Mouse (Mus musculus) stomach, adult 2 months (tissue): Measurements from ENCODE around the gene Camk2n1. TPM values are rescaled to one million over a fixed set of nuclear protein-coding genes. Genes with fewer than 3 reads are reported as not detected.

Experiments used
- polyA plus RNA-seq: library from polyadenylated mRNA; depleted of rRNA; stranded (reverse); fragments of >200 nt; gene quantifications from 2 replicates; pipeline ENCODE4 v1.2.3, GENCODE M21; 2012; rRNA removed

Camk2n1 gene
- polyA plus RNA-seq, result 13.0 and 22.3 TPM in 2 replicates

GRCm38 (mm10) chr4:138453753-138454570 lies at the start of gene Camk2n1:
TSS of gene Camk2n1 (plus strand) at chr4:138454314.

GRCm38 (mm10) chr4:138434347-138435316 lies 19.5 kb upstream of the Camk2n1 start, which contains the start of gene Mul1:
TSS of gene Mul1 (plus strand) at chr4:138434671.

Other genes starting within 250 kb of the Camk2n1 start
- gene Hp1bp3, start 238.0 kb upstream of the Camk2n1 start, polyA plus RNA-seq, result 11.4 and 14.1 TPM in 2 replicates
- 0.38 and 0.77 TPM in 2 replicates for gene Sh2d5, start 203.9 kb upstream of the Camk2n1 start, polyA plus RNA-seq
- 0.26 and 0.33 TPM in 2 replicates for gene Kif17, start 203.9 kb upstream of the Camk2n1 start, polyA plus RNA-seq
- gene Ddost, start 149.6 kb upstream of the Camk2n1 start, polyA plus RNA-seq, result 166 and 268 TPM in 2 replicates
- gene Pink1, start 128.0 kb upstream of the Camk2n1 start, polyA plus RNA-seq, result 45.8 and 66.3 TPM in 2 replicates
- 4.8 and 8.4 TPM in 2 replicates for gene Cda, start 86.3 kb upstream of the Camk2n1 start, polyA plus RNA-seq
- gene Fam43b, start 57.8 kb upstream of the Camk2n1 start, polyA plus RNA-seq, result 0.10 TPM in 1 of 2 replicates, not detected in the other
- gene Mul1, start 19.6 kb upstream of the Camk2n1 start, polyA plus RNA-seq, result 10.4 and 11.7 TPM in 2 replicates
- gene Vwa5b1, start 181.6 kb downstream of the Camk2n1 start, polyA plus RNA-seq, result 0.02 and 0.03 TPM in 2 replicates